Mouse (Mus musculus): ENCODE data around the gene Gpr87. TPM values are rescaled to one million over a fixed set of nuclear protein-coding genes. Genes with fewer than 3 reads are reported as not detected.

The Gpr87 gene
- not detected for total RNA-seq (2021)

DNA sequence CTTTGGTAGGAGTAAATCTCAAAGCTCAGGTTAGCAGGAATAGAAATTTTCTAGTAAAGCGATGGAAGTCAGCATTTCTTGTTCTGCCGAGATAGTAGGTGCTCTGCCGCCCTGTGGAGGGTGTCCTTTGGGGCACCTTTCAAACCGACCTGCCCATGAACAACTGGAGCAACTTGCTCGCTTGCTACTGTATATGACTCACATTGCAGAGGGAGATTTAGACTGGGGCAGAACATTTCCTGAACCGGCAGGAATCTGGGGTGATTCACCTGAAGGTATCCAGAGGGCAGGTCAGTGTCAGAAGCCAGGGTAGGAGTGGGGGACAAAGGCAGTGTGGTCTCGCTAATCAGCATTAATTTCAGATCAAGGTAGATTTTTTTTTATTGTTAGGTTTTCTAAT, at the start of gene Gpr87:
Gpr87 (minus strand) TSS at position 167 of the 400 bp plus-strand sequence.
- intact Hi-C loops (cut with DNase I), result no loop called here
- no peak for DNase-seq (ENCODE audit: low spot score in 2 of 2)

DNA sequence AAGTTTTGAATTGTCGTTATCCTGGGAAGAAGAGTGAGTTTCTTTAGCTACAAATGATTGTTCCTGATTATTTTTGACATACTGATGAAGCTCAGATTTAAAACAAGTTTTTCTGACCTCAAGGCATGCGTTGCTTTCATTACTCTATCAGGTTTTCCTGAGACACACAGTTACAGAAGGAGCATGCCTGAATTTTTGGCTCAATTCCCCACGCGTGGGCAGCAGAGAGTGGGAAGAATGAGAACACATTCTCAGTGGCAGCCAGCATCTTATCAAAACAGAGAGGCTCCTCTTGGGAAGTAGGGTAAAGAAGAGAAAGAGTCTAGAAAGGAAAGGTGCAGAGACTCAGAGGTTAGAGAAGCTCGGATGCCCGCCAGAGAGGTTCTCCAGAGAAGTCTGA, 48.5 kb upstream of the Gpr87 start:
- peak; percentile 72 to 78 for DNase-seq (ENCODE audit: low spot score in 2 of 2)
- intact Hi-C loops (cut with DNase I), result no loop called here

DNA sequence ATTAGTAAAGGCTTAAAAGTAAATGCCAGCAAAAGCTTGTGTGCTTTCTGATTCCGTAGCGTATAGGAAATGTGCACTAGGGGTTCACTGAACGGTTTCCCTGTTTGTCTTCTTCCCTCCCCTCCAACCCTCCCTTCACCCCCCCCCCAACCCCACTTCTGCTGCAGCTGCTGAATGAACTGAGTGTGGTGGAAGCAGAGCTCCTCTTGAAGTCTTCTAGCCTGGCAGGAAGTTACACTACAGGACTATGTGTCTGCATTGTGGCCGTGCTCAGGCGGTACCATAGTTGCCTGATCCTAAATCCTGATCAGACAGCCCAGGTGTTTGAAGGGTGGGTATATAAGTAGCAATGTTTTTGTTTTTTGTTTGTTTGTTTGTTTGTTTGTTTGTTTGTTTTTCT, 40.0 kb upstream of the Gpr87 start:
- intact Hi-C loops (cut with DNase I), result no loop called here

DNA sequence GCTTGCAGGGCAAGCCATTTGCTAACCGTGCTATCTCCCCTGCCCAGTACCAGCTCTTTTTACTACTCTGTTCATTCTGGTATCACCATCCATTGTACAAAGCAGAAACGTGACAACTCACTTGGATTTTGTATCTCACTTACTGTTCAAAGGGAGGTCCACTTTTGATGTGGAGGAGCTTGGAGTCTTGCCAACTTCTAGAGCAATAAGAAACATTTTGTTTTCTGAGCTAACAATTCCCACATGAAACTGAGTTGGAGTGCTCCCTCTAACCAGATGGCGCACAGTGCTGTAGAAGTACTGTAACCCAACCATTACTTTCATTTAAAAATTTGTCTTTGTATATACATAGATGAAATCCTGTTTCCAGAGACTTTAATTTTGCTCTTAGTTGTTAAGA, 36.0 kb upstream of the Gpr87 start:
- no peak for DNase-seq (ENCODE audit: low spot score in 2 of 2)
- intact Hi-C loops (cut with DNase I), result no loop called here

More for the DNA sequence above, 40.0 kb upstream of the Gpr87 start:
- no peak for DNase-seq (ENCODE audit: low spot score in 2 of 2)

DNA sequence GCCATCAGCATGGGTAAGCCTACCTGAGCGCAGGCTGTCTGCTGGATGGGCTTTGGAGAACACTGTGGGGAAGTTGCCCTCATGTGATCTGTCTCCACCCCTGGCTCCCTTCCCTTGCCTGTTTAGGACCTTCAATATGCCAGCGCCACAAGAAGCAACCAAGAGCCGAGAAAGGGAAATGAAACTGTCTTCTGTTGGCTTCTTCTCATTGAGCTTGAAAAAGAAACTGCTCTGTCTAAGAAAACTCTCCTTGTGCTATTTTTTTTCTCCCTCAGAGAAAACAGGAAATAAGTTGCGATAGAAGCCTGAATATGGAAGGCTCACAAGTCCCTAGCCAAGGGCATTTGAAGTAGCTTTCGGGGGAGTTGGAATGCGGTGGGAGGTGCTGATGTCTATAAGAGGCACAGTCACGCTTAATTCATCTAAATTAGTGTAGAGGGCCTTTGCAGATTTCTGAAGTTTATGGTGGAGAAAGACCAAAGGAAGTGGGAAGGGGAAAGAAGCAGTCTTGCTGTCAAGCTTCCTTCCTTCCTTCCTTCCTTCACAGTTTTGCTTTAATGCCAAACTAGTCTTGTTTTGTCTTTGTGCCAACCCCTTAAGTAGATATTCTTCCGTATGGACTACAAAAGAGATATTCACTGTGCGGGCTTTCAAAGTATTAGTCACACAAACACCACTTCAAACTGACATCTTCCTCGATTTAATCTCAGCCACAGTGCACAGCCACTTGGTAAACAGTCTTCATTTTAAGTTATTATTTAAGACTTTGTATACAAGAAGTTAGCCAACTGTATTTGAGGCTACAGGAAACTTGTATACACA, 34.0 kb upstream of the Gpr87 start:
- intact Hi-C loops (cut with DNase I), result no loop called here
- peak in 1 of 2 experiments; percentile 24 for DNase-seq (ENCODE audit: low spot score in 2 of 2)

DNA sequence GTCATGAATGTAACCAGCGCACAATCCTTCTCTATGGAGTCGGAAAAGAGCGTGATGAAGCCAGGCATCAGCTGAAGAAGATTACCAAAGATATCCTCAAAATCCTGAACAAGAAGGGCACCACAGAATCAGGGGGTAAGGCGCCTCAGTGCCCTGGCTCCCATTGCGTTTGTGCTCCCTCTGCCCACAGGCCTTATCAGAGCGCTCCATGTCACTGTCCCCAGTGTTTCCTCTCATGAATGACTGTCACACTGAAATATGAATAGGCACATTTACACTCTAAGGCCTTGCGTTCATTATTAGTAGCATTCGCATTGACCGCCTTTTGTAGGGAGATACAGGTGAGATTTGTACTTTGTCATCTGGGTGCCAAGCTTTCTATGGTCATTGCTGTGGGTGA, 32.8 kb upstream of the Gpr87 start:
- intact Hi-C loops (cut with DNase I), result no loop called here
- no peak for DNase-seq (ENCODE audit: low spot score in 2 of 2)

DNA sequence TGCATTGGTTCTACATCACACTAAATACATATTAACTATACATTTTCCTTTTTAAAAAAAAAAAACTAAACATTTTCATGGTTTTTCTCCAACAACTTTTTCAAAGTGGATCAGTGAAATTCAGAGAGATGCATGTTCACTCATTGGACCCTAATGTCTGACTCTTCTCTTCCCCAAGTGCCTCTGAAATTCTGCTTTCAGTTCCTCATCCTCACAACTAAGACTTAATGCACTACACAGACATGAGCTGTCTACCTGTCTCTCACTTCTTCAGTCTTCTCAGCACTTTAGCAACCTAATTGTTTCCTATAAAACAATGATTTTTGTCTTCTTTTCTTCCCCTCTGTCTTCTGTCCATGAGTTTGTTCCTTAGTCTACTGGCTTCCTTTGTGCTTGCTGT, 30.5 kb upstream of the Gpr87 start:
- DNase-seq (ENCODE audit: low spot score in 2 of 2), result no peak
- intact Hi-C loops (cut with DNase I), result no loop called here

DNA sequence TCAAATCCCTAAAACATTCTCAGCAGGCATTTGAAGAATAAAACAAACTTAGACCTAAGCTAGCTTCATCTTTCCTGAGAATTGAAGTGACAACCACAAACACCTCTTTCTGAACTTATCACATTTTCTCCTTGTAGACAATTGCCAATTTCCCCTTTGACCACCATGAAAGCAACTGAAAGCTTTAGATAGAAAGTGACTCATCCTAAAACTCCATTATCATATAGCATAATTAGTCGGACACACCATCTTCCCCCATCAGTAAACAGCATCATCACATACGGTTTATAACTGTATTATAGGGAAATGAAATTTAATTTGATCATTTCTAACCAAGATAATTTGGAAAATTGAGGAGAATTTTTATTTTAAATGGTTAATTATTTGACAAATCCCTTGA, 27.4 kb upstream of the Gpr87 start:
- no peak for DNase-seq (ENCODE audit: low spot score in 2 of 2)
- intact Hi-C loops (cut with DNase I), result no loop called here

DNA sequence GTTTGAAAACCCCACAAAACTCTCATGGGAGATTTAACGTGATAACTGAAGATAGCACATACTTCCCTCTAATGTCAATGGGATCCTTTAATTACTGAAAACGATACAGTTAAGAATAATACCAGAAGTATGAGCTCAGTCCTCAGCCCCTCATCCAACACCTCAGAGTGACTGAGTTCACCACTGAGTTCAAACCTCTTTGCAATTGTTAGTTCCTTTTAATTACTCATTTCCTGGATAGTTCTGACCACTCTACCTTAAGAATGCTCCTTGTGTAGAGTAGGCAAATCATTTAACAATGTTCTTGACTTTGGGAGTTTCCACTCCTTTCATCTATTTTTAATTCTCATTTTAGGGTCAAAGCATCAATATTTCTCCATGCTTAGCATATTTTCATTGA, 24.4 kb upstream of the Gpr87 start:
- intact Hi-C loops (cut with DNase I), result no loop called here
- no peak for DNase-seq (ENCODE audit: low spot score in 2 of 2)

DNA sequence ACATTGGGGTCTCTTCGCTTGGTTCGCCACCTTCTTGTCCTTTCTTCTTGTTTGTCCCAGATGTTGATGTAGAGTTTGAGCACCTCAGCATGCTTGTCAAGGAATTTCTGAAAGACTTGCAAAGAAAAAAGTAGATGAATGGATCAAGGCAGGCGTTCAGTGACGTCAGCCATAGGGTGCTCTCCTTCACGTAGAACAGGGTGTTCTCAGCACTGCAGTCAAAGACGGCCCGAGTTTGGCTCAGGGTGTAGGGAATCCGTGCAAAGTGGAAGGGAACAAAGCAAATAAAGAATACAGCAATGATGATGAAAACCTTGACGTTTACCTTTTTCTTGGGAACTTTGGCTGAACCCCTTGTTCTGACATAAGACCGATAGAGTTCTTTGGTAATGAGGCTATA, 22.3 kb upstream of the Gpr87 start:
- DNase-seq (ENCODE audit: low spot score in 2 of 2), result no peak
- intact Hi-C loops (cut with DNase I), result no loop called here

DNA sequence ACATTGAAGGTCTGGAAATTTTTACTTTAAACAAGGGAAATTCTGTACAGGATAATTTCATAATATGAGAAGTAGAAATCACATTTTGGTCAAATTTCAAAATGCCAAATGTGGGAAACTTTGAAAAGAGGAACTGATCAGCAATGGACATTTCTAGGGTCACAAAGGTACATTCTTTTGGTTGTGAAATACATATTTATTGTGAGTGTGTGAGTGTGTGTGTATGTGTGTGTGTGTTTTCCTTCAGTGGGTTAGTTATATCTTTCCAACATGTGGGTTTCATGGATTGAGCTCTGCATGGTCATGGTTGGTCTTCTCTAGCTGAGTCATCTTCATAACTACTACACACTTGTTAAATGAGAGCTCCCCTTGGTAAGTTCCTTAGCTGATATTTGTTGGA, 17.5 kb upstream of the Gpr87 start:
- intact Hi-C loops (cut with DNase I), result no loop called here

DNA sequence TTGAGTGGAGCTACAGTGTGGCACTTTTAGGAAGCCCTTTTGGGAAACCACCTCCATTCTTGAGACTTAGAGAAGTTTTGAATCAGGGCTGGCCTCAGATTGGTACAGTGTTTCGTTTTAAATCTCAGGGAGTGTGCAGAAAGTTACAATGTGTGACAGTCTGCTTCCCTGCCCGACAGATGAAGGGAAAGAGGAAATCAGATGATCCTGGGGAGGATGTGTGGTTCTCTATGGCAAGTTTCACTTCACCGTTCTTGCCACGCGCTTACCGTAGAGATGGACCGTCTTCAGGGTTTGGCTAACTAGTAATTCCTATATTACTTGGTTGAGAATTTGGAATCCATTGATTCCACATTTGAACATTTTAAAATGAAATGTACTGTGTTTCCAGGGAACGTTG, 16.9 kb upstream of the Gpr87 start:
- intact Hi-C loops (cut with DNase I), result no loop called here
- DNase-seq (ENCODE audit: low spot score in 2 of 2), result no peak

More for the DNA sequence above, 17.5 kb upstream of the Gpr87 start:
- no peak for DNase-seq (ENCODE audit: low spot score in 2 of 2)

DNA sequence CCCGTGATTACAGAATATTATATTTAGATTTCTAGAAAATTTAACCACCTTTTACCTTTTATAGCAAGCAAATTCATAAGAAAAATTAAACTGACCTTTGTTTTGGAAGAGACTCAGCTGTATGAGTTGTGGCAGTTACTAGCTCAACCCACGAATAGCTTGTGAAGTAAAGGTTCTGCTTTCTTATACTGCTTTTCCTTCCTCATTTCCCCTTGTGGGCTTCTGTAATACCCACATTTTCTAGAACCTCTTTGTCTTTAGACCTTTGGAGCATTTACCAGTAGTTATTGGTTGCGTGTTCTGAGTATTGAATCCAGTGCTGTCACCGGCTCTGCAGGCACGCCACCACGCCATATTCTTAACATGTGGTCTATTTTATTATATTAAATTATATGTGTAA, 15.8 kb upstream of the Gpr87 start, which contains the start of gene P2ry13:
P2ry13 (minus strand) TSS at position 156 of the 400 bp plus-strand sequence.
- DNase-seq (ENCODE audit: low spot score in 2 of 2), result no peak
- intact Hi-C loops (cut with DNase I), result no loop called here

DNA sequence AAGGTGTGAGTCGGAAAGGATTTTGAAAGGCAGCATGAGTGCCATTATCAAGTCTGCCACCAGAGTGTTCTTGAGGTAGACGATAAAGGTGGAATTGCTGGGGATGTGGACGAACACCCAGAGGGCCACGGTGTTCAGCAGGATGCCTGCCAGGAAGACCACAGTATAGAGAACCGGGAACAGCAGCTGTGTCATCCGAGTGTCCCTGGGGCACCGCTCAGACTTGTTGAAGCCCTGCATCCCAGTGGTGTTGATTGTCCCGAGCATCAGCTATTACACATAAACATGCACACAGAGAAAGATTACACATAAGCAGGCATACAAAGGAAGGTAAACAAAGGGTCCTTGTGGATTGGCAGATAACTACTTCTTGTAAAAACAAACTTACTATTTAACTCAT, 15.2 kb upstream of the Gpr87 start:
- intact Hi-C loops (cut with DNase I), result no loop called here
- no peak for DNase-seq (ENCODE audit: low spot score in 2 of 2)

DNA sequence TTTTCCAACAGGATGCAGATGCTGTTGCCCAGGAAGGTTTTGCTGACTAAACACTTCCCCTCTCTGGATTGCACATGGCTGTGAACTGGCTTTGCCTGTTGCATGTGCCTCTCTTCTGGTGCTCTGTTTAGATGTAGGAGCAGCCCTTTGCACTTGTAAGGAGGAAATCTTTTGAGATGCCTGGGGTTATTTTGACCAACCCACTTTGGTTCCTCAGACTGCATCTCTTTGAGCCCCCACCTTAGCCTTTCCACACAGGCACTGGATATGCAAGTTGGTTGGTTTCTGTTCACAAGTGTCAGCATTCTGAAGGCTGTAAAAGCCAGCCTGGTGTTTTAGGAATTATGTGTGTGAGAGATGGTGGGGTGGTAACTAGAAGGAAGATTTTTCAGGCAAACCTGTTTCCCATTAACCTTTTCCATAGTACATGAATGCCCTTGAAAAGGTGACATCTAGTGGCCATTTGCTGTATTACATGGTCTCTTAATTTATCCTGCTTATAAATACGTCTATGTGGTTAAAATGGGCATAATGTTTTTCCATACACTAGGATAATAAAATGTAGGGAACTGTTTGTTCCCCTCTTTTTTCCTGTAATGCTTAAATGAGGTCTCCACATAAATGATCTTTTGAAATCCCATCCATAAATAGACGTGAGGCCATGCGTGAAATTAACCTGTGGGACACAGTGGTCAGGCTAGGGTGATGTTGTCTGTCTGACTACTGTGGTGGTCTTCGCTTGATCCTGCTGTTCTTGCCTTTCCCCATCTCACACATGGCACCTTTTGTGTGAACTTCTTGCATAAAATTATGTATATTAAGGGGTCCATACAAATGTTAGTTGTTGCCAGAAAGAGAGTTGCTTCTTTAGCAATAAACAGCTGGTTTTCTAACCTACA, 14.0 kb upstream of the Gpr87 start:
- intact Hi-C loops (cut with DNase I), result loop anchor here (1.0 to 2.0 kb wide), 2 partner anchors 32 to 88 kb away; no protein-coding TSS in a partner anchor
- DNase-seq (ENCODE audit: low spot score in 2 of 2), result no peak

DNA sequence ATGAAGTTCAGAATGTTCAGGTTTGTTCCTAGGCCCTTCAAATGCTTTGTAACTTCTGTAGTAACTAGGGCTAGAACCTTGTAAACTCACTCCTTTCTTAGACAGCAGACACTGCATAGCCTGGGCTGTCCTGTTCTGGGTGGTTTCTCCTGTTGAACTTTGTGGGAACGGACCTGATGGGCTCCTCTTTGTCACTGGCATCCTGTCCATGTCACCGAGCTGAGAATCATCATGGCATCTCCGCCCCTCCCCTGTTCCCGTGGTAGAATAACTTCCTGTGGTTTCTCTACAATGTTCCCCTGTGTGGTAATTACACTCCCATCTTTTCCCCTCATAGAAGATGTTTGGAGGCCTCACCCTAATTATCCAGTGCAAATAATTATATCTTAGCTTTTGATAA, 11.0 kb upstream of the Gpr87 start:
- DNase-seq (ENCODE audit: low spot score in 2 of 2), result no peak
- intact Hi-C loops (cut with DNase I), result no loop called here

DNA sequence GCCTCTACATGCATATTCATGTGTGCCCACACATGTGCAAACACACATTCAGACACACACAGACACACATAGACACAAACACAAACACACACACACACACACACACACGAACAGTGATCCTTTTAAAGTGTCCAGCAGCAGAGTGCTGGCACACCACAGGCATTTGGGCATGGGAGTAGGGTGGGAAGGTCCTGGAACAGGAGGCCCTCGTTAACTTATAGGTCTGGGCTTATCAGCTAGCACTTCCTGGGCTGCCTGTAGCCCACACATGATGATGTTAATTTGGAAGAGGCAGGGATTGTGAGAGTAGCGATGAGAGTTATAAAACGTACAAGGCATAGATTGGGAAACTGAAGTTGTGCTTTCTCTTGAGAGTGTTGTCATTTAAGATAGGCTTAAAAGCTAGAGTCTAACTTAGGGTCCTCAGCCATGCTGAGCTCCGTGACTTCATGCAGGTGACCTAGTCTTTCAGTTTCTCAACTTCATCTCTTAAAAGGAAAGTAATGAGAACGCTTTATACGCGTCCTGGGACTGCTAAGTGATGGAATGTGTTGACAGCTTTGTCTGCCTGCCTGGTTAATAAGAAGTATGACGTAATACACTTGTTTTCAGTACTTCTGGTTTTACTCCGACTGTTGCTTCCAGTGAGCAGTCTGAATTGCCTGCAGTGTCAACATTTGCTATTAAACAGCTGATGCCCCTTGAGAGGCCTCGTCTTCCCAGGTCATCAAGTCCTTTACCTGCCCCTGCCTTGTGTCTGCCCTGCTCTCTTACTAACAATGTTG, 10.0 kb upstream of the Gpr87 start:
- intact Hi-C loops (cut with DNase I), result no loop called here
- no peak for DNase-seq (ENCODE audit: low spot score in 2 of 2)

DNA sequence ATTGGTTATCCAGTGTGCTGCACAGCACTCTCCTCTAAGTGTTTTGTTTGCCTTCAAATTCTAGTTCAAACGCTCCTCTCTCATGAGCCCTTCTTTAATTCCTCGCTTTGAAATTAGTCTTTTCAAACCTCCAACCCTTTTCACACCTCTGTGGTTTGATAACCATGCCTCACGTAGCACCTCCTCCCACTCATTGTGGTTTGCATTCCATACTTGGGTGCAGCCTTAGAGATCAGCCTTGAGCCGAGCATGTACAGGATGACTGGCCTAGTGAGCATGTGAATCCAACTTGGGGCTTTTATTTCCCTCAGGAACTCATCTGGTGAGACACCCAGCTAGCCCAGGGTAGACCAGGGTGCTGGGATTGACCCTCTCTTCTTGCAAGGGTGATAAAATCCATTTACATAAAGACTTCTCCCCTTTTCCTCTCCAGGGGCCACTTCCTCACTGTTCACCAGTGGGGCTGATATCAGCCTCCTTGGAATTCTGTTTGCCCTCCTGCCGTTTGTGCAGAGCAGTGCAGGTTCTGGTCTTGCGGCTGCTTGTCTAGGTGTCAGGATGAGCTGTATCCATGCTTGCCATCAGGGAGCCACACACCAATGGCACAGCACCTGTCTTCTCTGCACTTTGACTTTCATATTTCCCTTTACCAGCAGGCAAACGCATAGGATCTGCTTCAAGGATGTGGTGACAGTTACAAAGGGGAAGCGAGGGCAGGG, 9.1 kb upstream of the Gpr87 start:
- intact Hi-C loops (cut with DNase I), result no loop called here
- no peak for DNase-seq (ENCODE audit: low spot score in 2 of 2)

DNA sequence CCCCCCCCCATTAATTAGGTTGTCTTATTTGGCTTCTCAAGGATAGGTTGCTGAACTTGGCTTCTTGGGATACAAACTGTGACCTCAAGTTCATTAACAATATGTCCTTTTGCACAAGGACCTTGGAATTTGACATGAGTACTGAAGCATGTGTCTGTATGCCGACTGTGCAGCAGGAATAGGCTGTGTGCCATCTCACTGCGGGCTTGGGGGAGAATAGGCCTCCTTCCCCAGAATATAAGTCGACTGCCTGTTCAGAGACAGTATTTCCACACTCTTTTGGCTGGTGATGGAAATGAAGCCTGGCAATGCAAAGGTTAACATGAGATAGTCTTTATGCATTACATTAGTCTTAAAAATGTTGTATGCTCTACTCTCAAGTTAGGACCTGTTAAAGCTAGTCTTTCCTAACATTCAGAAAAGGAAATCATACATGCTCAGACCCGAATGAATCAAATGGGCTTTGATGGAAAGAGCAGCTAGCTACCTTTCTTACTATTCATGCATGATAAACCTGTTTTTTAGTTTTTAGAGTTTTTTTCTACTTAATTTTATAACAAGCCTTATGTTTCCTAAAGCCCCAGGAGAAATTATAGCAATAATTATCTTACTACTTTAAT, 2.5 kb upstream of the Gpr87 start:
- no peak for DNase-seq (ENCODE audit: low spot score in 2 of 2)
- intact Hi-C loops (cut with DNase I), result no loop called here

Measured in left cerebral cortex, postnatal 36 days (tissue).